Mouse (Mus musculus): ENCODE results near the gene Acin1. TPM values are rescaled to one million over a fixed set of nuclear protein-coding genes. Genes with fewer than 3 reads are reported as not detected.

Gene Acin1
- polyA plus RNA-seq, 1 experiment from 2014 or later, result 128 TPM

GRCm38 (mm10) chr14:54592319-54592934 lies 94.3 kb downstream of the Acin1 start:
- Histone ChIP-seq H3K27me3 (ENCODE audit: low read depth, poor library complexity, severe bottlenecking) (no peaks in the 10 kb centered on the region), H3K4me1 (peaks cover 7% of the 10 kb centered on the region; the same call in 1 of the 2 replicates), H3K9me3 (replicated peaks) (0 out of 2 replicates have a peak, but pooled peaks cover 3% of the 10 kb centered on the region), H3K27ac (replicated peaks) (peak overlapping the region; percentile 64), H3K4me3 (no peak overlapping the region), H3K36me3 (peaks cover 44% of the 10 kb centered on the region)
- 82% methylated on average over 10 of the region's 10 CpGs for WGBS
- no peak for DNase-seq (ENCODE audit: low spot score)

MicroRNAs within 50 kb of the gene (microRNA counts, 519-probe panel; counts per million panel counts)
- not detected for microRNA mmu-miR-686

Small RNAs within 50 kb of the gene (microRNA-seq; reads per million reads assigned to microRNA genes)
- gene Mir686 (not detected), gene Mir6948 (not detected)

Other genes with a start within 250 kb of the Acin1 start
- gene Lrp10, start 222.8 kb downstream of the Acin1 start, polyA plus RNA-seq (2016; fragmentation: Nextera tagmentation; extraction: Ambion mirVana), result 25.1 and 26.0 TPM in 2 replicates
- gene Rem2, start 210.8 kb downstream of the Acin1 start, polyA plus RNA-seq (2016; fragmentation: Nextera tagmentation; extraction: Ambion mirVana), result 18.6 and 29.8 TPM in 2 replicates
- 148 and 155 TPM in 2 replicates for gene Prmt5, start 169.4 kb downstream of the Acin1 start, polyA plus RNA-seq (2016; fragmentation: Nextera tagmentation; extraction: Ambion mirVana)
- gene Haus4, start 132.3 kb downstream of the Acin1 start, polyA plus RNA-seq (2016; fragmentation: Nextera tagmentation; extraction: Ambion mirVana), result 48.0 and 53.8 TPM in 2 replicates
- gene Ajuba, start 109.4 kb downstream of the Acin1 start, polyA plus RNA-seq (2016; fragmentation: Nextera tagmentation; extraction: Ambion mirVana), result 66.6 and 88.8 TPM in 2 replicates
- gene 4931414P19Rik, start 80.9 kb downstream of the Acin1 start, polyA plus RNA-seq (2016; fragmentation: Nextera tagmentation; extraction: Ambion mirVana), result 10.7 and 11.0 TPM in 2 replicates
- 470 and 478 TPM in 2 replicates for gene Psmb5, start 68.9 kb downstream of the Acin1 start, polyA plus RNA-seq (2016; fragmentation: Nextera tagmentation; extraction: Ambion mirVana)
- gene Psmb11, start 65.5 kb downstream of the Acin1 start, polyA plus RNA-seq (2016; fragmentation: Nextera tagmentation; extraction: Ambion mirVana), result 0.06 and 0.12 TPM in 2 replicates
- not detected in 2 replicates for gene Gm17606, start 46.0 kb downstream of the Acin1 start, polyA plus RNA-seq (2016; fragmentation: Nextera tagmentation; extraction: Ambion mirVana)
- 4.1 and 4.6 TPM in 2 replicates for gene Cdh24, start 45.6 kb downstream of the Acin1 start, polyA plus RNA-seq (2016; fragmentation: Nextera tagmentation; extraction: Ambion mirVana)
- 106 and 111 TPM in 2 replicates for gene 1700123O20Rik, start 715 bp downstream of the Acin1 start, polyA plus RNA-seq (2016; fragmentation: Nextera tagmentation; extraction: Ambion mirVana)
- 0.15 TPM in 1 of 2 replicates, not detected in the other for gene Gm29776, start 11.9 kb upstream of the Acin1 start, polyA plus RNA-seq (2016; fragmentation: Nextera tagmentation; extraction: Ambion mirVana)
- 0.09 and 0.11 TPM in 2 replicates for gene Cebpe, start 25.2 kb upstream of the Acin1 start, polyA plus RNA-seq (2016; fragmentation: Nextera tagmentation; extraction: Ambion mirVana)
- gene Slc7a8, start 95.0 kb upstream of the Acin1 start, polyA plus RNA-seq (2016; fragmentation: Nextera tagmentation; extraction: Ambion mirVana), result 1.8 and 2.4 TPM in 2 replicates
- not detected in 2 replicates for gene Rnf212b, start 127.2 kb upstream of the Acin1 start, polyA plus RNA-seq (2016; fragmentation: Nextera tagmentation; extraction: Ambion mirVana)
- gene Homez, start 184.0 kb upstream of the Acin1 start, polyA plus RNA-seq (2016; fragmentation: Nextera tagmentation; extraction: Ambion mirVana), result 25.7 and 26.8 TPM in 2 replicates
- gene Ppp1r3e, start 190.6 kb upstream of the Acin1 start, polyA plus RNA-seq (2016; fragmentation: Nextera tagmentation; extraction: Ambion mirVana), result 0.31 and 0.81 TPM in 2 replicates
- 2.7 and 3.4 TPM in 2 replicates for gene Bcl2l2, start 196.4 kb upstream of the Acin1 start, polyA plus RNA-seq (2016; fragmentation: Nextera tagmentation; extraction: Ambion mirVana)
- gene Gm20521, start 196.5 kb upstream of the Acin1 start, polyA plus RNA-seq (2016; fragmentation: Nextera tagmentation; extraction: Ambion mirVana), result not detected in 2 replicates
- gene Pabpn1, start 205.6 kb upstream of the Acin1 start, polyA plus RNA-seq (2016; fragmentation: Nextera tagmentation; extraction: Ambion mirVana), result 165 and 175 TPM in 2 replicates
- 42.0 and 52.0 TPM in 2 replicates for gene Slc22a17, start 226.2 kb upstream of the Acin1 start, polyA plus RNA-seq (2016; fragmentation: Nextera tagmentation; extraction: Ambion mirVana)
- 42.5 and 42.8 TPM in 2 replicates for gene Efs, start 239.2 kb upstream of the Acin1 start, polyA plus RNA-seq (2016; fragmentation: Nextera tagmentation; extraction: Ambion mirVana)
- not detected in 2 replicates for gene Il25, start 245.8 kb upstream of the Acin1 start, polyA plus RNA-seq (2016; fragmentation: Nextera tagmentation; extraction: Ambion mirVana)
- 0.17 and 0.31 TPM in 2 replicates for gene Cmtm5, start 249.3 kb upstream of the Acin1 start, polyA plus RNA-seq (2016; fragmentation: Nextera tagmentation; extraction: Ambion mirVana)